Mouse (Mus musculus) midbrain, embryonic 12.5 days (tissue): Measurements from ENCODE around the gene Fbxl8. TPM values are rescaled to one million over a fixed set of nuclear protein-coding genes. Genes with fewer than 3 reads are reported as not detected.

Experiments
- ATAC-seq: fragments of 200-750 bp; cut with Nextera tagmentation; 2 replicates; pipeline ENCODE4 v1.8.0; 2017; ENCODE audit warnings: low read depth, moderate TSS enrichment, moderate library complexity; ENCODE audit not compliant: low FRiP score
- H3K27ac ChIP-seq: fragments of 300-500 bp; sonication (generic); replicated peaks from 2 replicates; pipeline ENCODE4 v1.5.1; 2016; ENCODE audit warnings: mild to moderate bottlenecking
- H3K27me3 ChIP-seq: fragments of 300-500 bp; sonication (generic); 2 replicates; pipeline ENCODE4 v1.6.1; 2016; ENCODE audit warnings: mild to moderate bottlenecking
- H3K36me3 ChIP-seq: fragments of 300-500 bp; sonication (generic); 2 replicates; pipeline ENCODE4 v1.6.1; 2016
- H3K4me1 ChIP-seq: fragments of 300-500 bp; sonication (generic); 2 replicates; pipeline ENCODE4 v1.6.1; 2016
- H3K4me2 ChIP-seq: fragments of 300-500 bp; sonication (generic); replicated peaks from 2 replicates; pipeline ENCODE4 v1.6.1; 2016; ENCODE audit warnings: mild to moderate bottlenecking, moderate library complexity
- H3K4me3 ChIP-seq: fragments of 300-500 bp; sonication (generic); 2 replicates; pipeline ENCODE4 v1.5.1; 2016; ENCODE audit warnings: mild to moderate bottlenecking
- H3K9ac ChIP-seq: fragments of 300-500 bp; sonication (generic); replicated peaks from 2 replicates; pipeline ENCODE4 v1.6.1; 2016; ENCODE audit warnings: mild to moderate bottlenecking, moderate library complexity
- H3K9me3 ChIP-seq: fragments of 300-500 bp; sonication (generic); 2 replicates; pipeline ENCODE4 v1.6.1; 2016; ENCODE audit warnings: mild to moderate bottlenecking
- WGBS: fragments of 180-500 bp; shearing (Covaris S2); methylation state at CpG from one replicate; pipeline ENCODE4 v1.1.7; 2016; 5-methylcytosine and 5-hydroxymethylcytosine counted together
- microRNA counts: library from miRNA; unstranded; fragments of <30 nt; microRNA quantifications from one replicate; lab custom pipeline; 2017
- microRNA-seq: library from miRNA; unstranded; fragments of <30 nt; microRNA quantifications from one replicate; pipeline ENCODE4, GENCODE M21; 2017
- polyA plus RNA-seq: library from polyadenylated mRNA; unstranded; fragments of >200 nt; fragmentation: Nextera tagmentation; extraction: Ambion mirVana; gene quantifications from 2 replicates; pipeline ENCODE4 v1.2.1, GENCODE M21; 2016

The Fbxl8 gene
- polyA plus RNA-seq, 1 experiment from 2014 or later = 0.87 TPM

GRCm38 (mm10) chr8:105309142-105309847 is 44.8 kb downstream of the Fbxl8 start:
- Histone ChIP-seq H3K4me1 (peaks cover 12% of the 10 kb centered on the region), H3K9ac (no peak overlapping the region), H3K4me2 (no peak overlapping the region), H3K36me3 (peaks cover 64% of the 10 kb centered on the region), H3K4me3 (no peak overlapping the region), H3K27ac (no peak overlapping the region), H3K9me3 (no peaks in the 10 kb centered on the region), H3K27me3 (no peaks in the 10 kb centered on the region)
- ATAC-seq = no peak
- 82% methylated on average over 15 of the region's 15 CpGs for WGBS

DNA sequence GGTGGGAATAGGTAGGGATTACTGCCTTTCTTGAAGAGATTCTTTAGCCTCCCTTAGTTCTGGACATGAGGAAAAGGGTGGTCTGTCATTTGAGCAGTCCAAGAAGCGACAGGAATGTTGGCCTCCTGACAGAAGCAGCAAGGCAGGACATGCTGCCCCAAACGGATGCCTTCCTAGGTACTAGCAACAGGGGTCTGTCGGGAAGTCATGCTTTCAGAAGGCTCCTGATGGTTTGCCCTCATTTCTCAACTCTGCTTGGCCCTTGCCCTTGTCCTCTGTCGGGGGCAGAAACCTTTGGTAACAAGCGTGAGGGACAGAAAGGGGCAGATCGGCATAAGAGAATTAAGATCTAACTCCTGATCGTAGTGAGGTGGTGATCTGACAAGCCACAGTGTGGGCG is 45.7 kb downstream of the Fbxl8 start:
- Histone ChIP-seq H3K36me3 (peaks cover 66% of the 10 kb centered on the region), H3K4me3 (no peak overlapping the region), H3K9me3 (no peaks in the 10 kb centered on the region), H3K4me1 (peaks cover 12% of the 10 kb centered on the region), H3K9ac (no peak overlapping the region), H3K4me2 (no peak overlapping the region), H3K27me3 (no peaks in the 10 kb centered on the region), H3K27ac (no peak overlapping the region)
- ATAC-seq = no peak
- 87% methylated on average over 8 of the region's 8 CpGs for WGBS

- H3K4me1 ChIP-seq = no peaks in the 10 kb centered on the region
- 85% methylated on average over 1 of the region's 1 CpGs for WGBS
- H3K4me3 ChIP-seq = no peak overlapping the region
- H3K27me3 ChIP-seq = no peaks in the 10 kb centered on the region
- H3K4me2 ChIP-seq = no peak overlapping the region
- H3K36me3 ChIP-seq = peaks cover 76% of the 10 kb centered on the region
- no peak for ATAC-seq
- H3K9ac ChIP-seq = no peak overlapping the region
- H3K9me3 ChIP-seq = no peaks in the 10 kb centered on the region
- H3K27ac ChIP-seq = no peak overlapping the region
Observed at GRCm38 (mm10) chr8:105311718-105312117, 47.3 kb downstream of the Fbxl8 start.

GRCm38 (mm10) chr8:105312891-105313481 is 48.5 kb downstream of the Fbxl8 start:
- Histone ChIP-seq H3K4me1 (no peaks in the 10 kb centered on the region), H3K4me2 (no peak overlapping the region), H3K27ac (no peak overlapping the region), H3K36me3 (peaks cover 73% of the 10 kb centered on the region), H3K4me3 (no peak overlapping the region), H3K9me3 (no peaks in the 10 kb centered on the region), H3K9ac (no peak overlapping the region), H3K27me3 (no peaks in the 10 kb centered on the region)
- 88% methylated on average over 8 of the region's 8 CpGs for WGBS
- no peak for ATAC-seq

DNA sequence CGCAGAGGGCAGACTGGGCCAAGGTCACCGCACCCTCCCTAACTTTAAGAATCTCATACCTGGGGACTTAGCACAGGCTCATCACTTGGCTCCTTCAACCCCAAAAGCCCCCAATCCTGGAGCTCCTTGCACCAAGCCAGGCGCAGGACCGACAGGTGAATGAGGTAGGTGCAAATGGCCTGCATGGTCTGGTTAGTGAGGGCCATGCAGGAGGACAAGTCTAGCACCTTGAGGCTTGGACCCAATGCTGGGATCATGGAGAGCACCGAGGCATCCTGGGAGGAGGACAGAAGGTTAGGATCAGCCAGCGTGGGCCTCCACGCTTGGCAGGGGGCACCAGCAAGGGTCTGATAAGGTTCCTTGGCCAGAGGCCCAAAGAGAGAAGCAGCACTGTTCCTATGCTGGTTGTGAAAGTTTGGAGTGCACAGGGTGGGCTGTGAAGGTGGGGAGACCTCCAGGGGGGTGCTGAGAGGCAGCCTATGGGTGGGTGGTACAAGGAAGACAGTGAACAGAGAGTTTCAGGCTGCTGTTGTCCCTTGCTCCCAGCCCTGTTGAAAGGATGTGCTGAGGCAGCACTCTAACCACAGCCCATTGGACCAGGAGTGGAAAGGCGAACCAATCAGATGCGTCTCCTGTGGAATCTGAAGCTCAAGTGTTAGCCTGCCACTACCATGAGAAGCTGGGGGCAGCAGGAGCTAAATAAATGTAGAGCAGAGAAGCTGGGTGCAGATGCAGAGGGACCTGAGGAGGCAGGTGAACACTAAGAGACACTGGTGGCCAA is 49.4 kb downstream of the Fbxl8 start:
- no peaks in the 10 kb centered on the region for H3K9me3 ChIP-seq
- H3K4me2 ChIP-seq = no peak overlapping the region
- no peaks in the 10 kb centered on the region for H3K27me3 ChIP-seq
- H3K27ac ChIP-seq = no peak overlapping the region
- 88% methylated on average over 9 of the region's 9 CpGs for WGBS
- H3K9ac ChIP-seq = no peak overlapping the region
- H3K4me1 ChIP-seq = no peaks in the 10 kb centered on the region
- peaks cover 72% of the 10 kb centered on the region for H3K36me3 ChIP-seq
- ATAC-seq = no peak
- no peak overlapping the region for H3K4me3 ChIP-seq

GRCm38 (mm10) chr8:105315073-105315769 is 50.8 kb downstream of the Fbxl8 start:
- no peak for ATAC-seq
- H3K4me3 ChIP-seq = no peak overlapping the region
- H3K27ac ChIP-seq = no peak overlapping the region
- H3K9ac ChIP-seq = no peak overlapping the region
- no peak overlapping the region for H3K4me2 ChIP-seq
- no peaks in the 10 kb centered on the region for H3K9me3 ChIP-seq
- H3K36me3 ChIP-seq = peaks cover 65% of the 10 kb centered on the region
- no peaks in the 10 kb centered on the region for H3K27me3 ChIP-seq
- no peaks in the 10 kb centered on the region for H3K4me1 ChIP-seq
- WGBS = 93% methylated on average over 18 of the region's 18 CpGs

- 88% methylated on average over 4 of the region's 4 CpGs for WGBS
Observed at GRCm38 (mm10) chr8:105317941-105318340, 53.5 kb downstream of the Fbxl8 start.

GRCm38 (mm10) chr8:105318662-105319190 is 54.3 kb downstream of the Fbxl8 start:
- Histone ChIP-seq H3K36me3 (peaks cover 62% of the 10 kb centered on the region), H3K4me3 (no peak overlapping the region), H3K4me1 (no peaks in the 10 kb centered on the region), H3K4me2 (no peak overlapping the region), H3K27me3 (no peaks in the 10 kb centered on the region), H3K27ac (no peak overlapping the region), H3K9me3 (no peaks in the 10 kb centered on the region), H3K9ac (no peak overlapping the region)
- ATAC-seq = no peak
- WGBS = 87% methylated on average over 11 of the region's 11 CpGs

More at GRCm38 (mm10) chr8:105317941-105318340, 53.5 kb downstream of the Fbxl8 start:
- no peaks in the 10 kb centered on the region for H3K9me3 ChIP-seq
- no peak for ATAC-seq
- no peak overlapping the region for H3K27ac ChIP-seq
- H3K27me3 ChIP-seq = no peaks in the 10 kb centered on the region
- H3K9ac ChIP-seq = no peak overlapping the region
- H3K4me3 ChIP-seq = no peak overlapping the region
- no peaks in the 10 kb centered on the region for H3K4me1 ChIP-seq
- no peak overlapping the region for H3K4me2 ChIP-seq
- H3K36me3 ChIP-seq = peaks cover 64% of the 10 kb centered on the region

MicroRNAs encoded within 50 kb of the gene (microRNA counts, 519-probe panel; counts per million panel counts)
- 3,332 counts per million, percentile 15 among the panel's probes with 10 or more counts for microRNA mmu-miR-328 (lab: Ali Mortazavi, UCI)

Small RNA genes lying within 50 kb of the gene (microRNA-seq; reads per million reads assigned to microRNA genes)
- gene Gm27320 = not detected
- gene Mir328 = 386 reads per million, percentile 67 among the genes with 10 or more reads in this experiment

Other genes with a start within 250 kb of the Fbxl8 start
- gene Ces3a, start 216.0 kb upstream of the Fbxl8 start, polyA plus RNA-seq = not detected in 2 replicates
- not detected in 2 replicates for gene Ces3b, start 180.9 kb upstream of the Fbxl8 start, polyA plus RNA-seq
- gene Ces4a, start 132.8 kb upstream of the Fbxl8 start, polyA plus RNA-seq = not detected in 2 replicates
- 46.0 and 49.0 TPM in 2 replicates for gene Cbfb, start 94.0 kb upstream of the Fbxl8 start, polyA plus RNA-seq
- gene D230025D16Rik, start 39.5 kb upstream of the Fbxl8 start, polyA plus RNA-seq = 29.9 and 30.5 TPM in 2 replicates
- 7.6 and 9.8 TPM in 2 replicates for gene B3gnt9, start 9.5 kb upstream of the Fbxl8 start, polyA plus RNA-seq
- gene Tradd, start within 50 bp of the Fbxl8 start, polyA plus RNA-seq = 11.0 and 14.6 TPM in 2 replicates
- 0.14 TPM in 1 of 2 replicates, not detected in the other for gene Hsf4, start 5.2 kb downstream of the Fbxl8 start, polyA plus RNA-seq
- 3.3 and 3.9 TPM in 2 replicates for gene Nol3, start 11.5 kb downstream of the Fbxl8 start, polyA plus RNA-seq
- 54.8 and 59.8 TPM in 2 replicates for gene 4931428F04Rik, start 25.2 kb downstream of the Fbxl8 start, polyA plus RNA-seq
- 12.0 and 12.8 TPM in 2 replicates for gene Exoc3l, start 31.5 kb downstream of the Fbxl8 start, polyA plus RNA-seq
- 76.6 and 76.8 TPM in 2 replicates for gene E2f4, start 33.0 kb downstream of the Fbxl8 start, polyA plus RNA-seq
- gene Elmo3, start 41.0 kb downstream of the Fbxl8 start, polyA plus RNA-seq = 1.7 and 2.4 TPM in 2 replicates
- gene Lrrc29, start 61.6 kb downstream of the Fbxl8 start, polyA plus RNA-seq = 1.2 and 1.3 TPM in 2 replicates
- 93.7 and 96.8 TPM in 2 replicates for gene Tmem208, start 61.7 kb downstream of the Fbxl8 start, polyA plus RNA-seq
- gene Fhod1, start 83.3 kb downstream of the Fbxl8 start, polyA plus RNA-seq = 1.1 and 2.0 TPM in 2 replicates
- gene Slc9a5, start 84.2 kb downstream of the Fbxl8 start, polyA plus RNA-seq = 4.6 and 5.4 TPM in 2 replicates
- 0.68 and 0.92 TPM in 2 replicates for gene Plekhg4, start 108.6 kb downstream of the Fbxl8 start, polyA plus RNA-seq
- not detected in 2 replicates for gene Kctd19, start 148.9 kb downstream of the Fbxl8 start, polyA plus RNA-seq
- gene Lrrc36, start 148.9 kb downstream of the Fbxl8 start, polyA plus RNA-seq = 3.4 and 3.6 TPM in 2 replicates
- gene Tppp3, start 206.9 kb downstream of the Fbxl8 start, polyA plus RNA-seq = 86.8 and 94.2 TPM in 2 replicates
- 29.9 and 30.9 TPM in 2 replicates for gene Zdhhc1, start 232.3 kb downstream of the Fbxl8 start, polyA plus RNA-seq